Mouse (Mus musculus) CH12.LX (cell line): ENCODE data around the gene Tshz3. TPM values are rescaled to one million over a fixed set of nuclear protein-coding genes. Genes with fewer than 3 reads are reported as not detected.

Experiments used
- DNase-seq: peaks from one replicate; pipeline ENCODE4 v3.0.0-alpha.2; 2013; ENCODE audit errors: extremely low read depth
- H3K27ac ChIP-seq: 2 replicates; pipeline ENCODE4 v1.5.1; 2012; ENCODE audit warnings: low read depth, mild to moderate bottlenecking, control low read depth, moderate library complexity; ENCODE audit not compliant: insufficient read depth
- H3K27me3 ChIP-seq: replicated peaks from 2 replicates; pipeline ENCODE3; 2012; ENCODE audit warnings: inconsistent platforms
- H3K36me3 ChIP-seq, 2 experiments: replicated peaks in 1 of 2; 2 replicates each; pipeline versions ENCODE3 to v1.6.1; 2012; ENCODE audit warnings: inconsistent platforms in 1 of 2, low read length in 1 of 2, mild to moderate bottlenecking in 1 of 2, mixed read lengths in 1 of 2, moderate library complexity in 1 of 2; ENCODE audit not compliant: control insufficient read depth in 1 of 2, insufficient read depth in 1 of 2
- H3K4me1 ChIP-seq, 2 experiments: 2 replicates each; pipeline ENCODE4 v1.6.1; 2012; ENCODE audit warnings: inconsistent platforms in 1 of 2, moderate library complexity in 1 of 2; ENCODE audit not compliant: insufficient read depth in 2 of 2, control insufficient read depth in 1 of 2
- H3K4me2 ChIP-seq: 2 replicates; pipeline ENCODE4 v1.6.1; 2012; ENCODE audit warnings: low read depth, mild to moderate bottlenecking, control low read depth; ENCODE audit not compliant: poor library complexity, insufficient read depth, severe bottlenecking
- H3K4me3 ChIP-seq, 3 experiments: fragments of 150-350 bp in 1 of 3; sonication (generic) in 1 of 3; replicated peaks in 1 of 3; 2 replicates each; pipeline versions ENCODE3 to v1.5.1; 2011 to 2012; ENCODE audit warnings: low read depth in 2 of 3, low read length in 2 of 3, mild to moderate bottlenecking in 2 of 3, moderate library complexity in 2 of 3, control low read depth in 1 of 3, improper control_type of control experiment in 1 of 3, inconsistent platforms in 1 of 3, mixed read lengths in 1 of 3; ENCODE audit not compliant: poor library complexity in 1 of 3
- H3K79me2 ChIP-seq: replicated peaks from 2 replicates; pipeline ENCODE4 v1.6.1; 2012; ENCODE audit warnings: mild to moderate bottlenecking, moderate library complexity; ENCODE audit not compliant: control insufficient read depth, poor library complexity, insufficient read depth, severe bottlenecking; ENCODE audit errors: extremely low read depth
- H3K9ac ChIP-seq: 2 replicates; pipeline ENCODE4 v1.6.1; 2012; ENCODE audit warnings: low read depth, mild to moderate bottlenecking, control low read depth, moderate library complexity; ENCODE audit not compliant: insufficient read depth
- H3K9me3 ChIP-seq: replicated peaks from 2 replicates; pipeline ENCODE3; 2012; ENCODE audit warnings: low read length, inconsistent platforms, mixed read lengths
- CHD2 ChIP-seq: IDR thresholded peaks from 2 replicates; pipeline ENCODE4 v1.6.1; 2011; ENCODE audit warnings: low read length, improper control_type of control experiment
- CTCF ChIP-seq, 2 experiments: IDR thresholded peaks in 1 of 2; conservative IDR thresholded peaks in 1 of 2; 2 replicates each; pipeline ENCODE4 v1.5.1; 2011 to 2012; ENCODE audit warnings: low read depth in 2 of 2, low read length in 2 of 2, improper control_type of control experiment in 1 of 2, inconsistent platforms in 1 of 2, mild to moderate bottlenecking in 1 of 2, moderate library complexity in 1 of 2
- ELF1 ChIP-seq: IDR thresholded peaks from 2 replicates; pipeline ENCODE4 v1.6.1; 2014; ENCODE audit warnings: low read depth, mild to moderate bottlenecking, inconsistent platforms, low read length, improper control_type of control experiment
- EP300 ChIP-seq: IDR thresholded peaks from 2 replicates; pipeline ENCODE4 v1.6.1; 2011; ENCODE audit warnings: low read length, improper control_type of control experiment
- GABPA ChIP-seq: IDR thresholded peaks from 2 replicates; pipeline ENCODE4 v1.6.1; 2012; ENCODE audit warnings: low read depth, low read length, improper control_type of control experiment, inconsistent platforms; ENCODE audit not compliant: insufficient replicate concordance
- HCFC1 ChIP-seq: IDR thresholded peaks from 2 replicates; pipeline ENCODE4 v1.6.1; 2012; ENCODE audit warnings: low read depth, mild to moderate bottlenecking, inconsistent platforms, low read length, improper control_type of control experiment
- IRF4 ChIP-seq: IDR thresholded peaks from 2 replicates; pipeline ENCODE4 v1.6.1; 2014; ENCODE audit warnings: low read depth, mild to moderate bottlenecking, inconsistent platforms, low read length, improper control_type of control experiment
- JUN ChIP-seq: IDR thresholded peaks from 2 replicates; pipeline ENCODE4 v1.6.1; 2011; ENCODE audit warnings: low read depth, mild to moderate bottlenecking, low read length, improper control_type of control experiment, moderate library complexity; ENCODE audit not compliant: insufficient read depth
- KAT2A ChIP-seq: IDR thresholded peaks from 2 replicates; pipeline ENCODE4 v1.6.1; 2012; ENCODE audit warnings: low read length, improper control_type of control experiment, inconsistent platforms; ENCODE audit not compliant: insufficient replicate concordance
- MAFK ChIP-seq: IDR thresholded peaks from 2 replicates; pipeline ENCODE4 v1.6.1; 2011; ENCODE audit warnings: low read length, improper control_type of control experiment; ENCODE audit not compliant: insufficient replicate concordance
- MAX ChIP-seq: IDR thresholded peaks from 2 replicates; pipeline ENCODE4 v1.6.1; 2011; ENCODE audit warnings: low read length, improper control_type of control experiment
- MYC ChIP-seq: IDR thresholded peaks from 2 replicates; pipeline ENCODE4 v1.6.1; 2011; ENCODE audit warnings: low read depth, mild to moderate bottlenecking, improper control_type of control experiment, low read length
- PAX5 ChIP-seq: IDR thresholded peaks from 2 replicates; pipeline ENCODE4 v1.6.1; 2012; ENCODE audit warnings: low read length, inconsistent platforms, mixed read lengths
- POLR2AphosphoS2 ChIP-seq: IDR thresholded peaks from 2 replicates; pipeline ENCODE4 v1.6.1; 2011; ENCODE audit warnings: low read depth, low read length, improper control_type of control experiment
- RAD21 ChIP-seq: IDR thresholded peaks from 2 replicates; pipeline ENCODE4 v1.6.1; 2011; ENCODE audit warnings: low read depth, mild to moderate bottlenecking, low read length, improper control_type of control experiment, moderate library complexity
- SIN3A ChIP-seq: IDR thresholded peaks from 2 replicates; pipeline ENCODE4 v1.6.1; 2012; ENCODE audit warnings: low read length, improper control_type of control experiment, inconsistent platforms
- TBP ChIP-seq: conservative IDR thresholded peaks from 2 replicates; pipeline ENCODE4 v1.6.1; 2011; ENCODE audit warnings: low read depth, low read length, improper control_type of control experiment
- TCF12 ChIP-seq: IDR thresholded peaks from 2 replicates; pipeline ENCODE4 v1.6.1; 2014; ENCODE audit warnings: low read depth, mild to moderate bottlenecking, inconsistent platforms, low read length, improper control_type of control experiment
- USF1 ChIP-seq: IDR thresholded peaks from 2 replicates; pipeline ENCODE4 v1.6.1; 2014; ENCODE audit warnings: low read depth, mild to moderate bottlenecking, inconsistent platforms, low read length, improper control_type of control experiment
- ZKSCAN1 ChIP-seq: IDR thresholded peaks from 2 replicates; pipeline ENCODE4 v1.6.1; 2012; ENCODE audit warnings: low read depth, inconsistent platforms, low read length, improper control_type of control experiment, borderline replicate concordance
- ZMIZ1 ChIP-seq: IDR thresholded peaks from 2 replicates; pipeline ENCODE4 v1.6.1; 2012; ENCODE audit warnings: low read depth, mild to moderate bottlenecking, inconsistent platforms, low read length, improper control_type of control experiment
- ZNF384 ChIP-seq: IDR thresholded peaks from 2 replicates; pipeline ENCODE4 v1.6.1; 2012; ENCODE audit warnings: low read depth, low read length, improper control_type of control experiment, inconsistent platforms
- dilution Hi-C: fragments of 300-500 bp; cut with MboI; formaldehyde crosslinking; loops from 2 replicates; pipeline ENCODE4 v1.14.3; 2020; ENCODE audit warnings: low sequenced_read_pairs; ENCODE audit not compliant: extremely low pct_unique_long_range_greater_than_20kb, extremely low pct_ligation_motif_present
- in situ Hi-C: fragments of 300-500 bp; cut with MboI; formaldehyde crosslinking; loops from 3 replicates; pipeline ENCODE4 v1.14.3; 2019; ENCODE audit warnings: low sequenced_read_pairs, low pct_ligation_motif_present, low pct_unique_long_range_greater_than_20kb, mixed read lengths
- polyA plus RNA-seq: library from polyadenylated mRNA; unstranded; fragments of >175 nt; gene quantifications from 2 replicates; pipeline ENCODE4 v1.2.1, GENCODE M21; 2012; ENCODE audit warnings: low read depth; ENCODE audit not compliant: insufficient read length
- total RNA-seq, 2 experiments: library from RNA; depleted of rRNA; stranded (reverse); fragments of 300-350 nt in 1 of 2; fragments of >200 nt in 1 of 2; gene quantifications; 2 replicates each; pipeline ENCODE4 v1.2.3; 2012 to 2014

The Tshz3 gene
- total and polyA plus RNA-seq, 3 experiments, result not detected

GRCm38 (mm10) chr7:36679031-36679618 lies 18.8 kb upstream of the Tshz3 start:
- TF ChIP-seq MAFK (no peak), MYC (no peak), PAX5 (no peak), ZNF384 (no peak), EP300 (no peak), POLR2AphosphoS2 (no peak), ZMIZ1 (no peak), TCF12 (no peak), USF1 (no peak), GABPA (no peak), ELF1 (no peak)
- TF ChIP-seq, all 38 proteins: peak for 0
- no peak for DNase-seq
- in situ Hi-C loops (no loop called here), dilution Hi-C loops (no loop called here)
- H3K4me1 ChIP-seq, result no peaks in the 10 kb centered on the region
- H3K9ac ChIP-seq, result no peak overlapping the region
- H3K4me3 ChIP-seq, result no peak overlapping the region
- H3K27ac ChIP-seq, result no peak overlapping the region
- peaks cover 73% of the 10 kb centered on the region for H3K9me3 ChIP-seq
- no peaks in the 10 kb centered on the region for H3K79me2 ChIP-seq
- H3K4me2 ChIP-seq, result no peak overlapping the region
- no peaks in the 10 kb centered on the region for H3K27me3 ChIP-seq
- no peaks in the 10 kb centered on the region for H3K36me3 ChIP-seq

- Histone ChIP-seq H3K27ac (no peak overlapping the region), H3K27me3 (no peaks in the 10 kb centered on the region), H3K36me3 (no peaks in the 10 kb centered on the region), H3K79me2 (no peaks in the 10 kb centered on the region), H3K9me3 (peaks cover 74% of the 10 kb centered on the region), H3K9ac (no peak overlapping the region), H3K4me3 (no peak overlapping the region), H3K4me1 (no peaks in the 10 kb centered on the region), H3K4me2 (no peak overlapping the region)
- no peak for TF ChIP-seq ZNF384
- no peak for TF ChIP-seq RAD21
- TF ChIP-seq KAT2A, result no peak
- no peak for TF ChIP-seq TBP
- TF ChIP-seq HCFC1, result no peak
- no peak for TF ChIP-seq CHD2
- no peak for TF ChIP-seq SIN3A
- TF ChIP-seq MAX, result no peak
- no peak for TF ChIP-seq IRF4
- no peak for TF ChIP-seq JUN
- no peak for TF ChIP-seq MAFK
- TF ChIP-seq ZKSCAN1, result no peak
- TF ChIP-seq CTCF (conservative IDR thresholded peaks at IDR 0.05 in 1 of 2, IDR thresholded peaks at IDR 0.05 in 1 of 2; ENCODE audit: low read depth in 2 of 2, low read length in 2 of 2), result no peak
- in situ Hi-C loops (no loop called here), dilution Hi-C loops (no loop called here)
- DNase-seq, result no peak
Observed at GRCm38 (mm10) chr7:36679866-36680458, 18.0 kb upstream of the Tshz3 start.
